Mouse (Mus musculus) C2C12 (cell line): ENCODE data around the gene Gm20388.

ENCODE experiments used
- CTCF ChIP-seq: IDR thresholded peaks from one replicate; pipeline ENCODE4 v1.5.1; 2011; ENCODE audit not compliant: control insufficient read depth, insufficient read depth, insufficient read length
- MAX ChIP-seq: IDR thresholded peaks from one replicate; pipeline ENCODE4 v1.6.1; 2011; ENCODE audit warnings: mild to moderate bottlenecking, control low read depth

DNA sequence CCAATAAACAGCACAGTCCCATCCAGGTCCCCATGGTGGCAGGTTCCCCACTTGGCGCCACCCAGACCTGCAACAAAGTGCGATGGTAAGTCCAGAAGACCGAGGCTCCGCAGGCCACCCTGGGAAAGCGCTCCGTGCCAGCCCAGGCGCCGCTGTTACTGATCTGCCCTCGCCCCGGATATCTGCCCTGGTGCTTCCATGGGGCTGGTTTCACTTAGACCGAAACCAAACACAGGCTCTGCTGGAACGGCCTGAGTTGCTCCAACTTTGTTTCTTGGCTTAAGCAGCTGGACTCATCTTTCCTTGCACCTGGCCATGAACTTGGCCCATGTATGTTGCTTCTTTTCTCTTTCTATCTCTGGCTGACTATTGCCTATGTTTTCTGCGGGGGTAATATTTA is 2068.0 kb downstream of the Gm20388 start:
- TF ChIP-seq CTCF (no peak), MAX (no peak)
